Mouse (Mus musculus): ENCODE measurements around the gene Rragd.
"Not testable (repeated sequence)": the region's sequence is repeated elsewhere in the genome, so short reads cannot be mapped to it uniquely, and the experiment has no call there.

Gene Rragd

GRCm38 (mm10) chr4:32984801-32985675 lies 2.2 kb downstream of the Rragd start:
- peak; percentile 78 for DNase-seq (ENCODE audit: low read depth, low spot score)

GRCm38 (mm10) chr4:32985684-32986083 lies 2.8 kb downstream of the Rragd start:
- DNase-seq (ENCODE audit: low read depth, low spot score) = no peak

GRCm38 (mm10) chr4:32987006-32987405 lies 4.2 kb downstream of the Rragd start:
- DNase-seq (ENCODE audit: low read depth, low spot score) = no peak

- no peak for DNase-seq (ENCODE audit: low read depth, low spot score)
Observed at GRCm38 (mm10) chr4:32989346-32989745, 6.5 kb downstream of the Rragd start.

GRCm38 (mm10) chr4:32994168-32994567 lies 11.3 kb downstream of the Rragd start:
- DNase-seq (ENCODE audit: low read depth, low spot score) = peak; percentile 65

GRCm38 (mm10) chr4:32996083-32996482 lies 13.2 kb downstream of the Rragd start:
- peak; percentile 69 for DNase-seq (ENCODE audit: low read depth, low spot score)

- no peak for DNase-seq (ENCODE audit: low read depth, low spot score)
Observed at GRCm38 (mm10) chr4:32997571-32997970, 14.7 kb downstream of the Rragd start.

GRCm38 (mm10) chr4:32998996-32999395 lies 16.2 kb downstream of the Rragd start:
- no peak for DNase-seq (ENCODE audit: low read depth, low spot score)

- DNase-seq (ENCODE audit: low read depth, low spot score) = no peak
Observed at GRCm38 (mm10) chr4:33002081-33002480, 19.2 kb downstream of the Rragd start.

- not testable (repeated sequence) for DNase-seq (ENCODE audit: low read depth, low spot score)
Observed at GRCm38 (mm10) chr4:33005595-33006470, 23.0 kb downstream of the Rragd start.

- no peak for DNase-seq (ENCODE audit: low read depth, low spot score)
Observed at GRCm38 (mm10) chr4:33006844-33007243, 24.0 kb downstream of the Rragd start.

GRCm38 (mm10) chr4:33007443-33008217 lies 24.8 kb downstream of the Rragd start:
- no peak for DNase-seq (ENCODE audit: low read depth, low spot score)

GRCm38 (mm10) chr4:33010078-33010477 lies 27.2 kb downstream of the Rragd start:
- DNase-seq (ENCODE audit: low read depth, low spot score) = no peak

GRCm38 (mm10) chr4:33012484-33012883 lies 29.6 kb downstream of the Rragd start:
- peak; percentile 20 for DNase-seq (ENCODE audit: low read depth, low spot score)

- DNase-seq (ENCODE audit: low read depth, low spot score) = peak; percentile 91
Observed at GRCm38 (mm10) chr4:33018361-33018999, 35.6 kb downstream of the Rragd start.

- DNase-seq (ENCODE audit: low read depth, low spot score) = no peak
Observed at GRCm38 (mm10) chr4:33024420-33024819, 41.6 kb downstream of the Rragd start.

GRCm38 (mm10) chr4:33029104-33029503 lies 46.3 kb downstream of the Rragd start:
- no peak for DNase-seq (ENCODE audit: low read depth, low spot score)

GRCm38 (mm10) chr4:33030264-33031194 lies 47.7 kb downstream of the Rragd start:
- DNase-seq (ENCODE audit: low read depth, low spot score) = peak; percentile 50

GRCm38 (mm10) chr4:33031195-33031960 lies 48.5 kb downstream of the Rragd start, which contains the start of gene Ube2j1:
Gene Ube2j1 (plus strand): TSS chr4:33031416.
- DNase-seq (ENCODE audit: low read depth, low spot score) = peak; percentile 85

Measured in ZHBTc4 (cell line).